Mouse (Mus musculus) cerebellum, adult 2 months (tissue): ENCODE results near the gene Pspn.

Source experiments
- CTCF ChIP-seq: fragments of 200-500 bp; IDR thresholded peaks from 2 replicates; pipeline ENCODE4 v1.5.1; 2011; ENCODE audit warnings: low read depth, mild to moderate bottlenecking, control low read depth, low read length, moderate library complexity, borderline replicate concordance; ENCODE audit not compliant: insufficient read depth
- POLR2A ChIP-seq: fragments of 200-500 bp; IDR thresholded peaks from 2 replicates; pipeline ENCODE4 v1.6.1; 2011; ENCODE audit warnings: low read length, control low read depth, borderline replicate concordance; ENCODE audit not compliant: insufficient read depth

DNA sequence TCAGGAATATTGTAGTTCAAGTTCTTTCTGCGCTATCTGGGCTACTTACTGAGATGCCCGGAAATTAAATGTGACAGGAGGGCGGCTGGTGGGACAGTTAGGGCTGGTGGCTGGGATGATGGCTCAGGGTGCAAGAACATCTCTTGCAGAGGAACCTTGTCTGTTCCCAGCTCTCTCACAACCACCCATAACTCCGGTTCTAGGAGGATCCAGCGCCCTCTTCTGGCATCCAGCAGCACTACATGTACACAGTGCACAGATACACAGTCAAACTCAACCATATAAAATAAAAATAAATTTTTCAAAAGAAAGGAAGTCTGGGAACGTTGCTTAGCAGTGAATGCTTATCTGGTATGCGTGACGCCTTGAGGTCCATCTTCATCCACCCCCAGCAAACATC is 39.2 kb upstream of the Pspn start:
- TF ChIP-seq CTCF, result peak; percentile 14; the same call in 1 of the 2 replicates
- no peak for TF ChIP-seq POLR2A
